Mouse (Mus musculus): ENCODE data around the gene Pacsin2. TPM values are rescaled to one million over a fixed set of nuclear protein-coding genes. Genes with fewer than 3 reads are reported as not detected.
"Not testable (repeated sequence)": the region's sequence is repeated elsewhere in the genome, so short reads cannot be mapped to it uniquely, and the experiment has no call there.

Gene Pacsin2
- total RNA-seq, 2 experiments from 2014 or later: 49.4 to 75.6 TPM

- DNase-seq (ENCODE audit: low spot score): no peak
These were observed 87.3 kb downstream of the Pacsin2 start for GRCm38 (mm10) chr15:83377153-83377552.

GRCm38 (mm10) chr15:83375136-83375535 lies 89.3 kb downstream of the Pacsin2 start:
- DNase-seq (ENCODE audit: low spot score): peak; percentile 63

DNA sequence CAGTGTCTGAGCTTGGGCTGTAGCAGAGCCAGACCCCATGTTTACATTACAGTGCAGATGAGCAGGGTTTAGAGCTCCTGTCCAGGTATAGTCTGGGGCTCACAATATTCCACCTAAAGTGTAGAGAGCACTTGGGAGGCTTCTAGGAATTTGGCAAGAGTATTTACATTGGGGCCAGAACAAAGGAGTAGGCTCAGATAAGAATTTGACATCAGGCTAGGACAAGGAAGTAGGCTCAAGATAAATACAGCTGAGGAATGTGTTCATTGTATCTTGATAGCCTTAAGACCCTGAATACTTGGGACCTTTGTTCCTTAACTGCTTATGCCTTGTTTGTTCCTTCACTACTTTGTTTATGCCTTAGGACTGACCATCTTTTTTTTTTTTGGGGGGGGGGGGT lies 90.3 kb downstream of the Pacsin2 start:
- no peak for DNase-seq (ENCODE audit: low spot score)

GRCm38 (mm10) chr15:83368702-83369101 lies 95.7 kb downstream of the Pacsin2 start:
- not testable (repeated sequence) for DNase-seq (ENCODE audit: low spot score)

- DNase-seq (ENCODE audit: low spot score): no peak
These were observed 96.1 kb downstream of the Pacsin2 start for GRCm38 (mm10) chr15:83368261-83368660.

GRCm38 (mm10) chr15:83366933-83367552 lies 97.4 kb downstream of the Pacsin2 start:
- peak; percentile 48 for DNase-seq (ENCODE audit: low spot score)

DNA sequence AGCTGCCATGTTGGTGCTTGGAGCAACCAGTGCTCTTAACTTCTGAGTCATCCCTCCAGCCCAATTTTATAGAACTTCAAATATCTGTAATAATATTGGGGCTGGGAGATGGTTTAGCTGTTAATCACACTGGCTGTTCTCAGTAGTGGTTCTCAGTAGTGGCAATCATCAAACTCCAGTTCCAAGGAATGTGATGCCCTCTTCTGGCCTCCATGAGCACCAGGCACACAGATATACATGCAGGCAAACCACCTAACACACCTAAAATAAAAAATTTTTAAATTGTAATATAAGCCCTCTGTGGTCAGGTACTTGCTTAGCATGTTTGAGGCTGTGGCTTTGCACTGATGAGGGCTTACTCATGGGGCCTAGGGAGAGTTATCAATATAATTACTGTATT lies 98.7 kb downstream of the Pacsin2 start:
- no peak for DNase-seq (ENCODE audit: low spot score)

DNA sequence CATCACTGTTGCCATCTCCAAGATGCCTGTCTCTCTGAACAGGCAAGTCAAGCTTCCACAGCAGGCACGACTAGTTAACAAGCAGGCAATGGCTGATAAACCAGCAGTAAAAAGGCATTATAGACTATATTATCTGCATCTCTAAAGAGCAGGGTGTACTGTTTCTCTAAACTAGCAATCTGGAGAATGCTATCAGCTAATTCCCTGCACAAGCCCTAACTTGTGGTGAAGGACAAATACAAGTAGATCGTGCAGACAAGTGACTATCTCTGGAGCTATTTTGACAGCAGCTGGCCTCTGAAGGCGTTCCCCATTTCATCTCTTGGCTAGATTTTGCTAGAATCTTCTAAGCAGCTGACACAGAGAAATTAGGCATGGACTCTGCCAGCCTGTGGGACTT lies 100.2 kb downstream of the Pacsin2 start:
- DNase-seq (ENCODE audit: low spot score): no peak

DNA sequence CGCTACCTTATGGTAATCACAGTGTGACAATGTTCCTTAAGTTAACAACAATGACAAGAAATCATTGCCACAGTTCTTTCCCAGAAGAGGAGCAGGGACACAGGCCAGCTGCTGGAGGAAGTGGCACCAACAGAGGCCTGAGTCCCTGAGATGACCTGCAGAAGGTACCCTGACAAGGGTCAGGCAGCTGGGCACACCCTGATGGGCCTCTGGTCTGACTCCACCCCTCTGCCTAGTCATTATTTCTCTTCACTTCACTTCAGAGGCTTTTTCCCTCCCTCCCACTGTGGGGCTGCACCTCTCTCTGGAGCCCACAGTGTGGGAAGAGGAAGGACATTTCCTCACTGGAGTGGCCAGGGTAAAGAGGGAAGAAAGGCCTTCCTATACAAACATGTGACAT lies 101.6 kb downstream of the Pacsin2 start:
- DNase-seq (ENCODE audit: low spot score): not testable (repeated sequence)

GRCm38 (mm10) chr15:83360899-83361298 lies 103.5 kb downstream of the Pacsin2 start:
- not testable (repeated sequence) for DNase-seq (ENCODE audit: low spot score)

DNA sequence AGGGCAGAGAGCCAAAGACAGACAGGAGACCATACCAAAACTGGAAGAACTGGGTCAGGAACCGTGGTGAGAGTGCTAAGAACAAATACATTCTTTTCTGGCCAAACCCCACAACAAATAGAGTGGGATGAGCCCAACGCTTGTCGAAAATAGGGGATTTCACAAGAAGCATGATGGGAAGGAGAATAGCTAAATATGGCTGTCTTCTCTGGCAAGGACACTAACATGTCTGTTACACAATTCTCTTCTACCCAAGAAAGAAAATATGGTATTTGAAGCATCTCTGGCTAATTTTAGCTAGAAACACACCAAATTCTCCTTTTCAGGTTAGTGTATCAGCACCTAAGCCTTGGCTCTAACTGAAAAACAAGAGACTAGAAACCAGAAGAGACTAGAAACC lies 104.3 kb downstream of the Pacsin2 start:
- DNase-seq (ENCODE audit: low spot score): no peak

- no peak for DNase-seq (ENCODE audit: low spot score)
These were observed 105.9 kb downstream of the Pacsin2 start for GRCm38 (mm10) chr15:83358476-83358875.

DNA sequence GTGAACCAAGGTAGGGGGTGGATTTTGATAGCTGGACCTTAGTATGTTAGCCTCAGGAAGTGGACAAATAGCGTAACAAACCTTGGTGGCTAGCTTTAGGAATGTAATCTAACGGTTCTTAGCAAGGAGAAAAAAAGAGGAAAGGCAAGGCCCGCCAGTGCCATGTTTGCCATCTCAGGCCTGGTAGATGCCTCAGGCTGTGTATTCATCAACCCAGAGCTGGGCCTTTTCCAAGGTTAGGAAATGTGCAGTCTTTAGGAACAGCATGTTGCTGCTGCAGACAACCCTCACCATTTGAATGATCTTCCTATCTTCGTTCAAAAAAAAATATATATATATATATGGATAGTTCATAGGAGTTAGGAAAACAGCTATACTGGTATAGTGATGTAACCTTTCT lies 112.9 kb downstream of the Pacsin2 start:
- DNase-seq (ENCODE audit: low spot score): no peak

DNA sequence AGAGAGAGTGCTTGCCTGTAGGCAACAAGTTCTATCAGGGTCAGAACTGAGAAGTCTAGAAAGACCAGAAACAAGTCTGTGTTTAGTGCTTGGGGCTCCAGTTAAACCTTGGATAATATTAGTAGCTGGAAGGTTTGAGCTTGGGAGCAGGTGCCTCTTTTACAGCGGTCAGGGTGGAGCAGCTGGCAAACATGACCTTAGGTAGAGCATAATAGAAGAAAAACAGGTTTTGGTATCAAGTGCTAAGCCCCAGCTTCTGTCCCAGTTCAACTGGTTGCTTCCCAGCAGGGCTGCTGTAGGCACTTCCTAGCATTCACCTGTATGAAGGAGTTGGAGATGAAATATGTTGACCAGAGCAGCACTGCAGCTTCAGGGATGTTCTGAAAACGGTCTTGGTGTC lies 113.5 kb downstream of the Pacsin2 start:
- no peak for DNase-seq (ENCODE audit: low spot score)

- DNase-seq (ENCODE audit: low spot score): peak; percentile 92
These were observed 114.3 kb downstream of the Pacsin2 start, which contains the start of gene Arfgap3 for GRCm38 (mm10) chr15:83349954-83350711. Gene Arfgap3, minus strand, starts transcription at chr15:83350247.

DNA sequence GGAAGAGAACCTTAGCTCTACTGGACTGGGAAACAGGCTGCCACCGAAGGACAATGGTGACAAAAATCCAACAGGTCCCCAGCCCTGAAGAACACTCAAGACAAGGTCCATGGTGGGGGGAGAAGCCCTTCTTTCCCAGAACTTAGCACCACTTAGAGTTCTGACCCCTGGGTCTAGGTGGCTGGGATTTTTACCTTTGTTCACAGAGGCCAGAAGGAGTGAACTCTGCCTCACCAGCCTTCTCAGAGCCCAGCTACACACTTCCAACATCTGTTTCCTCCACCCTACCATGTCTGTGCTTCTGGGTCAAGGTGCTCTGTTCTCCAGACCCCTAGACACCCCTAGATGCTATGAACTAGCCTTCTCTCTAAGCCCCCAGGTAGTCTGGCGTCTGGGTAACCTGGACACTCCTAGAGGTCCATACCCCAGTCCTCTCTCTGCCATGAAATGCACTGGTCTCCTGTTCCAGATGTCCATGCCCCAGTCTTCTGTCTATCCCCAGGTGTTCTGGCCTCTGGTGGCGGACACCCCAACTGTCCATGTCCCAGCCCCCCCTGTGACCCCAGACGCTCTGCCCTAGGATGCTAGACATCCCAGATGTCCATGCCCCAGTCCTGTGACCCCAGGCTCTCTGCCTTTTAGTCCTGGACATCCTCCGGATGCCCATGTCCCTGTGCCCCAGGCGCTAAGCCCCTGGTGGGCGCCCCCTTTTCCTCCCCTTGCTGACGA lies 115.0 kb downstream of the Pacsin2 start:
- DNase-seq (ENCODE audit: low spot score): no peak

GRCm38 (mm10) chr15:83348747-83349146 lies 115.7 kb downstream of the Pacsin2 start:
- DNase-seq (ENCODE audit: low spot score): no peak

- DNase-seq (ENCODE audit: low spot score): no peak
These were observed 118.4 kb downstream of the Pacsin2 start for GRCm38 (mm10) chr15:83345898-83346529.

GRCm38 (mm10) chr15:83344956-83345355 lies 119.5 kb downstream of the Pacsin2 start:
- DNase-seq (ENCODE audit: low spot score): peak; percentile 38

DNA sequence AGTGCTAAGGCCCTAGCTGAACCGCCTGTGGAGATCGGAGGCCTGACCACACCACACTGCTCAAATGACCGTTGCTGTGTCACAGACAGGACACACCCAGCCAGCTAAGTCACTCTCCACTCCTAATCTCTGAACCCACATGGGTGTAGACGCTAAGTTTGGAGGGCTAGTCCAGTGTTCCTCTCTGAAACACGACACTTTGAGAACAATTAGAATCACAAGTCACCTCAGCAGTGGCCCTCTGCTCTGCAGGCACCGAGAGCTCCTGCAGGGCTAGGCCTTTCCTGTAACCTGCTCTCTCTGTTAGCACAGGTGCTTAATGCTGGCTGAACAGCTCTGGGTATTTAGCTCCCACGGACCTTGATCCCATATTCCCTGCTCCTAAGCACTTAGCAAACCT lies 120.2 kb downstream of the Pacsin2 start:
- DNase-seq (ENCODE audit: low spot score): peak; percentile 42

DNA sequence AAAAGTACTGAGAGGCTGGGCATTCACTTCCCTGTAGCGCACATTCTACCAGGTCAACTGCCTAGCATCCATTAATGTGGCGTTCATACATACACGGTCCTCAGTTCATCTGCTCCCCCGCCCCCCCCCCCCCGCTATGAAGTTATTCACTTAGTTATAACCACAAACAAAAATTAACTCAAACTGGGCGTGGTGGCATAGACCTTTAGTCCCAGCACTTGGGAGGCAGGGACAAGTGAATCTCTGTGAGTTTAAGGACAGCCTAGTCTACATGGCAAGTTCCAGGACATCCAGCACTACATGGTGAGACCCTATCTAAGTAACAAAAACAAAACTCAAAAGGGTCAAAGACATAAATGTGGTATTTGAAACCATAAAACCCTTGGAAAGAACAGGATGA lies 125.5 kb downstream of the Pacsin2 start:
- no peak for DNase-seq (ENCODE audit: low spot score)

Measured in gastrocnemius, adult 18-20 months (tissue).